Mouse (Mus musculus): ENCODE results near the gene Ifrd1.

GRCm38 (mm10) chr12:40286539-40286938, 38.2 kb upstream of the Ifrd1 start:
- no peak for TF ChIP-seq CTCF (IDR thresholded peaks at IDR 0.05; ENCODE audit: low read depth)
- TF ChIP-seq EP300 (IDR thresholded peaks at IDR 0.05; ENCODE audit: low read depth) = no peak
